Mouse (Mus musculus) kidney, postnatal 14 days (tissue): ENCODE results near the gene Figla.

ENCODE experiments used
- DNase-seq: peaks from one replicate; pipeline ENCODE4 v3.0.0; 2022; ENCODE audit warnings: mixed read lengths

The Figla gene

DNA sequence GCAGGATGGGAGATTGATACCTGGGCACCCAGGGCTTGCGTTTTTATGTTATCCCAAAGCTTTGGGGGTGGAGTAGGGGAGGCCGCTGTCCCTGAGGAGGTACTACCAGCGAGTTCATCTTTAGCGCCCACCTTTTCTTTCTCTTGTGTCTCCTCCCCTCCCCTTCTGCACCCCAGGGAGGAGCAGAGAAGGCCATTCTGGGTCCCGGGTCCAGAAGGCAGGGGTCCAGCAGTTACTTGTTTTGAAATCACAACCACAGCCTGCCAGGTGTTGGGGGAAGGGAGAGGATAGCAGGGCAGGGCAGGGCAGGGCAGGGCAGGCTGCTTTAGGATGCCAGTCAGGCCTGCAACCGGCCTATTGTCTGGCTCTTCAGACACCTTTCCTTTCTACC is 13.3 kb downstream of the Figla start:
- DNase-seq, result no peak

DNA sequence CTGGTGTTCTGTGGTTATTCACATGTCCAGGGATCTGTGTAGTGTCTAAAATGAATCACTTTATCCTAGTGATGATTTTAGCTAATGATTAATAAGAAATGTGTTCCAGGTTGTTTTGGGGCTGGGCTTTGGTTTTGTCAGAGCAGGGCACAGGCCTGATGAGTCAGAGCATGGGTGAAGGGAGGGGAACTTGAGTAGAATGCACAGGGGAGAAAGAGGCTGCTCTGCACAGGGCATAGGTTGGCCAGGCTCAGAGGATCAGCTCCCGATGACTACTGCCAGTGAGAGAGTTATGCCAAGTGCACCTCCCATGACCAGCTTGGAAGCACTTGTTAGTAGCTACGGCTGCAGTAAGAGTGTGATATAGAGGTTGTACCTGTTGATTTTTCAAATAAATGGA is 15.6 kb downstream of the Figla start:
- DNase-seq, result no peak

DNA sequence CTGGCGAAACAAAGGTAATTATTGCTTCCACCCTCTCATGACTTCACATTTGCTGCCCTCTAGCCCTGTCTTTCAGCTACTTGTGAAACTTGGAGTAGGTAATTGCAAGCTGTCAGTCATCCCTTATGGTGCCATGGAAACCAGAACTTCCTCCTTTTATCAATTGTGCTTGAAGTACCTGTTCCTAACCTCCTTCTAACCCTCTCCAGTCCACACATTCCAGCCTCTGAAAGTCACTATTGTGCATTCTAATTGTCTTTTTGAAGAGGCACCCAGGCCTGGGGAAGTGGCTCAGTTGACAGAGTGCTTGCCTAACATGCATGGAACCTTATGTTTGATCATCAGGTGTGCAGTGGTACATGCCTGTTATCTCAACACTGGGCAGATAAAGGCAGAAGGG is 17.7 kb downstream of the Figla start:
- no peak for DNase-seq

DNA sequence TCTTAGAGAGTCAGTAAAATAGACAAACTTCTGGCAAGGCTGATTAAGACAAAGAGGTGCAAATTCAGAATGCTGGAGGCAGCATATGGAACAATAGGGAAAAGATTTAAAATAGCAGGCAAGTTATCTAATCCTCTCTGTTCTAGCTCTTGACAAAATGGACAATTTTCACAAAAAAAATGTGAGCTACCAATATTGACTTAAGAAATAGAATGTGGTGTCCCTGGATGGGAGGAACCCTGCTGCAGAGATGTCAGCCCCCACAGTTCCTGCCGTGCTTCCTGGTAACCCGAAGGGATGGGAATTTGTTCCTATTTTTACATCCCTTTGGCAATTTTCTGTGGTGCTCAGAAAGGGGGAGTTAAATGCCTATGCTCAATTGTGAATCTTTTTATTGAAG is 22.9 kb downstream of the Figla start:
- no peak for DNase-seq

DNA sequence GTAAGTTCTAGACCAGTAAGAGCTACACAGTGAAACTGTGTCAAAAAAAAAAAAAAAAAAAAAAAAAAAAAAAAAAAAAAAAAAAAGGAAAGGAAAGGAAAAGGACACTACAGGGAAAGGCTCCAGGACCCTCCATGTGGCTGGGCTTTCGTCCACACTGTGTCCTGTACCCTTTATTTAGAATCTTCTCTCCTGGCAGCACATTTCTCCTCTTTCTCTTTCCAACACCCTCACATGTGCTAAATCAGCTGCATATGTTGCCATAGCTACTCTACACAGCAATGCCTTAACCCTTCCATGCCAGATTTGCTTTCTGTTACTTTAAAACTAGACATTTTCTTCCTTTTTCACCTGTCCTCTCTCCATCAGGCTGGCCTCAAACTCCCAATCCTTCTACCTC is 24.2 kb downstream of the Figla start:
- no peak for DNase-seq

DNA sequence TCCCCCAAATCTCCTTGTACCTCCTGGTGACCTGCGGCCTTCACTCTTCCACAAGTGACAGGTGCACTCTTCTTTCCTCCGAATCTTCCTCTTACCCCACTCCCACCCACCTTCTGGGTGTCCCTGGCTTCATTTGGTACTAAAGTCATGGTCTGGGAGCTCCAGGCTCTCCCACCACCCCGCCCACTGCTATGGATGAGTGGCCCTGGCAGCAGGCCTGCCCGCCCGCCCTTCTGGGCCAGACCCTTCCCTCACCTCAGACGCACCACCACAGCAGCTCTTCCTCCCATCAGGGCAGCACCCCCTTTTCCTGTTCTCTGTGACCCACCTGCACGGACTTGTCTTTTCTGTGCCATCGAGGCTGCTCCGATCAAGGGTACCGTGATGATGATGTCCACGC is 31.5 kb downstream of the Figla start:
- DNase-seq, result no peak

DNA sequence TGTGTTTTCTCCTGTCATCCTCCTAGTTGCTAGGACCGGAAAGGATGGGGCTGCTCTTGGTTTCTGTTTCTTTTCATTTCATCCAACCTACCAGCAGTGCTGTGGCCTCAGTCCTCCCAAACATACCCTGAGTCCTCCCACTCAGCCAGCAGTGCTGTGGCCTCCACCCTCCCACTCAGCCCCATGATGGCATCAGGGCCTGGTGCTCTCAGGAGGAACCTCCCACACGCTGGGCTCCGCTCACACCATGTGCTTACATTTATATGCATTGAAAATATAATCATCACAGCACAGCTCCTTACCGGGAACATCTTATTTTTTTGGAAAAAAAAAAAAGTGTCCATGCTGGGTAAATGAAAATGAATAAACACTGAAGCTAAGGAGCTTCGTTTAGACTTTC is 32.5 kb downstream of the Figla start:
- no peak for DNase-seq

DNA sequence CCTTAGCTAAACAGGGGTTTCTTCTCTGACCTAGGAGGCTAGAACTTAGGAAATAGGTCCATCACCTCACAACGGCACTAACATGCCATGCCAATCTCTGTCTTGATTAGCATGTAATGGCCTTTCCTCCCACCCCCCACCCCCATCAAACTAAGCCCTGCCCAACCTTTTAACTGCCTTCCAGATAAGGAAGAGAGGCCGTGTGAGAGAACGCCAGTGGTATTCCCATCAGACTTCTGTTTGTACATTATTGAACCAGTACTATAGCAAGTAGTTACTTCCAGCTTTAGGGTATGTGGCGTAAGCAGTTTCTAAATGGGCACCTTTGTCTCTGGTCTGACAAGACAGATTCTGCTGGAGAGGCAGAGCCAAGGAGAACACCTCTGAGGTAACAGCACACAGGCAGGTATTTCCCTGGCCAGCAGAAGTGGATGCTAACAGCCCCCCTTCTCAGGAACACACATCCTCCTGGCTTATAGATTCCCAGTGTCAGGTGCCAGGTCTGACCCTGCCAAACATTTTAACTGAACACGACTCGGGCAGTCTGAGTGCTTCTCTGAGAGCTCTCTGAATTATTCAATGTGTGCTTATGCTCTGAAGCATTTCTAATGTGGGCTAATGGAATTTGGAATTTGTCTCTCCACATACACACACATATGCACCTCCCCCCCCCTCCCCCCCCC is 34.8 kb downstream of the Figla start:
- DNase-seq, result no peak

DNA sequence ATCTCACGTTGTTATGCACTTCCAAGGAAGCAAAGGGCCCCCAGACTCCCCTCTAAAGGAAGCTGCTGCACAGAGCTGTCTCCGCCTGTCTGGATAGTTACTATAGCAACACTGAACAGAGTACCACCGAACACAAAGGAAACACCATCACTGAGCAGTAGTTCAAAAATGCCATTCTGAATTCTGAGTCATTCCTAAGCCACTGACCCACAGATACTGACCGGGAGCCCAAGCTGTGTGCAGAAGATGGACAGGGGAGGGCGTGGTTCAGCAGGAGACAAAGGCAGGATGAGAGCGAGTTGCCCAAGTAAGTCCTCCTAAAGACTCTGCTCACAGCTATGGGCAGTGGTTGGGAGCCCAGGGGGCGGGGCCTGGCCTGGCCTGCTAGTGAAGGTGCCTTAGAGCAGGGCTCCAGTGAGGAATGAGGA is 36.1 kb downstream of the Figla start:
- DNase-seq, result peak; percentile 7

DNA sequence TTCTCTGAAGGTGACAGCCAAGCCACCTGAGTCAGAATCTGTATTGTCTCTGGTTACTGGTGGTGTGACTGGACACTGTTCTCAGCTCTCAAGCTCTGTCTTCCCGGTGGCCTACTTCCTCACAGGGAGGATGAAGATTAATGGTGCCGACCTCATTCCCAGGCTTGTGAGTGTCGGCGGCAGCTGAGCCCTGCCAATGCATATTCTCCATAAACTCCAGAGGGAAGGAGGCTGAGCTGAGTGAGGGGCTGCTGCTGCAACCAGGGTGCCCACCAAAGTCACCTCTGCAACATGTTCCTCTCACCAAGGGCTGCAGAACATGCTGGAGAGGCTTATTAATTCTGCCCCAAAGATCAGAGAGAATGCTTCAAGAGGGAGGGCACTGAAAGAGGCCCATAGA is 36.6 kb downstream of the Figla start:
- no peak for DNase-seq

DNA sequence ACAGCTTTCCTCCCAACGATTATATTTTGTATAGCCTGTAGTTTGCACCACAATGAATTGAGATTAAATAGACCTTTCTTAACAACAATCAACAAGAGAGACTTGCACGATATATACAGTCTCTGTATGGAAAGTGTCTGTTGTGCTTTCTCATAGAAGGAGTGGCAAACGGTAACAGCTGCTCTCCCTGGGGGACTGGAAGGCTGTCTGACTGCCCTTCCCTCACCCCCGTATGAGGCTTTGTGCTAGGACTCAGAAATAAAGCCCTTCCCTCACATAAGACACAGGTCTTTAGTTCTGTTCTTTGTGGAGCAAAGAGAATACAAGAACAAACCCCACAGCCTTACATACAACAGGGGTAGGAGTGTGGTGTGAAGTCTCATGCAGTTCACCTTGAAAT is 37.1 kb downstream of the Figla start:
- DNase-seq, result no peak

DNA sequence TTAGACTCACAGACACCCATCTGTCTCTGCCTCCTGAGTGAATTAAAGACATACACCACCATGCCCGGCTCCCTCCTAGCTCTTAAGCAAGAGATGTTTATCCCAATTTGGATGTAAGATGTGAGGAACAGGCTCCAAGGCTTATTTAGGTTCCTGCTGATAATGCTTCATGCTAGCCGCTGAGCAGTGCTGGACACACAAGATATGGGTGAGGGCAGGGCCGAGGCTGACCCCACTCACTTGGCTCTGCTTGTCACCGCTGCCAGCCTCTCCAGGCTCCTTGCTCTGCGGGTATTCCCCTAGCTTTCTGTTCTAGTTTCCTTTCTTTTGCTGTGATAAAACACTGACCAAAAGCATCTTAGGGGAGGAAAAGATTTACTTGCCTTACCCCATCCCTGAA is 37.6 kb downstream of the Figla start:
- no peak for DNase-seq

DNA sequence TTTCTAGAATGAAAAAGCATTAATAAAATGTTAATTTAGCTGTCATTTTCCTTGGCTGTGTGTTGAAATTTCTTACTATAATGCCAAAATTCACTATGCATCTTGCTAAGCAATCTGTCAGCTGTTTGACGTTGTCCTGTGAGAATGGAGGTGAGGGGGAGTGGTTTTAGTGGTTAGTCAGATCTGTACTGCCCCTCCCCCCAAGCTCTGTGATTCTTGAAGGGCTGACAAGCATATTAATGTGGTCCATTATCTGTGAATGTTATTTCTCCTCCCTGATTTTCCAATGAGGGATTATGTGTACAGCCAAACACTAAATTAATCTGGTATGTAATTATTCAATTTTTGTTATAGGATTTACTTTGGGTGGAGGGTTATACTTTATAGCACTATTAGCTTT is 42.5 kb downstream of the Figla start:
- no peak for DNase-seq

DNA sequence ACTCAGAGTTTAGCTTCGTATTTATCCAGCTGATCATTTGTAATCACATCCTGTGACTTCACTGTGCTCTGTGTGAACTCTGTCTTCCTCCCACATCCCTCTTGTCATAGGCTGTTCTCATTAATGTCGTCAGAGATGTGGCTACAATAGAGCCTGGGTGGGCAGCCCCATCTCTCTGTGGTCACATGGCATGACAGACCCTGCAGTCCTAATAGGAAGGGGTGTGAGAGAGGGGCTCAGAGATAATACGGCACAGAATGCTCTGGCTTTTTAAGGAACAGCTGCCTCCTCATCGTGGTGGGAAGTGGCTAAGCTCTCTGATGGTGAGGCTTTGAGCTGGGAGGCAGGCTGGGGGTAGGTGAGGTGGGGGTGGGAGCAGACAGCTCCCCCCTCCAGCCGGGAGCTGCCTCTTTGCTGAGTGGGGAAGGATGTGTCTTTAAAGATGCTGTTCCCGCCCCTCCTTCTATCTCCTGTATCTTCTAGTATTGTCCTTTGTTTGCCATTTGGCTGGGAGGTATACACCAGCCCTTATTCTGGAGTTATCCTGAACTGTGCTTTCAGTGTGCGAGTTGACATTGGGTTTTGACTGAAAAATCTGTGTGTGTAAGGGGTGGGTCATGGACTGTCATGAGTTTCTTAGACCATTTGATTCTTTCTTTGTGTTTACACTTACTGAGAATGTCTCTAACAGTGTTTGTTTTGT is 43.3 kb downstream of the Figla start:
- no peak for DNase-seq

DNA sequence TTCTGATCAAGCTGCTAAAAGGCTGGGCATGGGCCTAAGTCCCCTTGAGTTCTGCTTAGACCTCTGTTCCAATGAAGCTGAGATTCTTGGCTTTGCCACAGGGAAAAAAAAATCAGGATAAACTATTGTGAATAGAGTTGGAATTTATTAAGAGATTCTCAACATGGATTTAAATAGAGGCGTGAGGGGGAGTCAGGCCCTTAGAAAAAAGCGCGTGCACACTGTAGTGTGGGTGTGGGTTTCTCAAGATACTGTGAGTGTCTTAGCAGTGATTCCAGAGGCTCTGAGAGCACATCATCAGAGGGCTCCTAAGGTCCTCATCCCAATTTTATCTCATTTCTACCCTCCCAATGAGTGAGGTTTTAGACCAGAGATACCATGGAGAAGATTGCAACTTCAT is 44.2 kb downstream of the Figla start:
- no peak for DNase-seq

DNA sequence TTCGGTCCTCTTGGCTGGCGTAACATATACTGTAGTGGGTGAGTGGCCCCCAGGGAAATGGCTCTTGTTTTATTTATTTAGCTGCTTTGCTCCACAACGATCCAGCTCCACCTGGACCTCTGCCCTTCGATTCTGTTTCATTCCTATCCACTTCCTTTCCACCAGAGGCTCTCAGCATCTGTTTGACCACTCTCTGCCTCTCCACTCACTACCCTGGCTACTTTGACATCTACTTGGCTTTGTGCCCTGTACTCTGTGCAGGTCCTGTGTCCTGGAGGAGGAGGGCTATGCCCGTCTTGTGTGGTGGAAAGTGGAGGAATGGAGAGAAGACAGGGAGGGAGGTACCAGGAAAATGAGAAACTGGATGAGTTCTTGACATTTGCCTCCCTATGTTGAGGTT is 46.3 kb downstream of the Figla start:
- DNase-seq, result no peak

DNA sequence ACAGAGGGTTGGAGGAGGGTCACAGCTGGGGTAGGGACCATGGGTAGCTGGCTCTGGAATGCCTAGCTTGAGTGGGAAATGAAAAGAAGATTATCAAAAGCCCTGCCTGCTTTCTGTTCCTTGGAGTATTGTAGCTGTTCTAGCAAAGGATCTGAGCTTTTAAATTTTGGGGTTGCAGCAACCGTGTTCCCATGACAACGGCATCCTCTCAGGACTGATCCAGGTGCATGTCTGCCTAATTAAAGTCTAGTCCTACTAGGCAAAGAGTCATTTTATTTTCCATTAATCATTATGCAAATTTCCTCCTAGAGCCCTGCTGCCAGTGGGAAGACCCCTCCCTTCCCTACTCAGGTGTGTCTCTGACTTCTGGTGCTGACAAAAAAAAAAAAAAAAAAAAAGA is 46.7 kb downstream of the Figla start:
- DNase-seq, result no peak

DNA sequence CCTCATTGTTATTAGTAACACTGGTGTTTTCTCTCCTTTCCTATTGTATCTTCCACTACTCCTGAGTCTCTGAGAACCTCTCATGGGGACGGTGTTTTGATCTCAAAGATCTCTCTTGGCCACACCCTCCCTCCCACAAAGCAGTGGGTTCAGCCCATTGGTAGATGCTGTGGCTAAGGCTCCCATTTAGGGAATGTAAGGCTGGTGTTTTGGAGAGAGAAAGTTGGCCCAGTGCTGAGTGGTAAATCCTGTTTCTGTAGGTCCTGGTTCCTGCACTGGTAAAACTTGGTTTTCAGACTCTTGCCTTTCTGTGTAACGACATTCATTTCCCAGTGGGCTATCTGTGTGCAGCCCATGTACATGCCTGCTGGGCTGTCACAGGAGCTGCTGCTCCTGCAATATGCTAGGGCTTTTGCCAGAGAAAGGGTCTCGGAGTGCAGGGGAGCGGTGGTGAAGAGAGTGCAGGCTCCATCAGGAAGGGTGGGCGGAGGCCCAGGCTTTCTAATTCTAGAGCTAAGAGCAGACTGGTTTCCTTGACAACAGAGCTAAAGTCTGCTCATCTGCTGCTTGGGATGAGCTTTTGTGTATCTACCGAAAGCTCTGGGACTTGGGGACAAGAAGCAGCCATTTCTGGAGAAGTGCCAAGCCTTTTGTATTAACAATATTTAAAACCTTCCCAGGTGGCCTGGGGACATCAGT is 48.5 kb downstream of the Figla start:
- no peak for DNase-seq

DNA sequence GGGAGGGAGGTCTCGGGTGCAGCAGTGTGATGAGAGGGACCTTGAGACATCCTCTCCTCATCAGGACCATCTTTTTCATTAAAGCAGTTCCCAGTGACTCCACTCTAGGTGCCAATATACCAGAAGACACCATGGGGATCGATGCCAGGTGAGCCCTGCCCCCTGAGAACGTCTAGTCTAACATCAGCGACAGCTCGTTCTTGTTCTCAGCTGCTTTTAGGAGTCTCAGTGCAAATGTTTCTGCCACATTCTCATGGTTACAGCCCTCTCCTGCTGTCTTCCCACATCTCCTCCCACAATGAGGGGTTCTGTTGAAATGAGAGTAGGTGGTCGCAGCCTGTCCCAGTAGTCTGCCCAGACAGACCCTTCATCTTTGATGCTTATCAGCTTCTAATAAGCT is 50.8 kb downstream of the Figla start:
- no peak for DNase-seq

DNA sequence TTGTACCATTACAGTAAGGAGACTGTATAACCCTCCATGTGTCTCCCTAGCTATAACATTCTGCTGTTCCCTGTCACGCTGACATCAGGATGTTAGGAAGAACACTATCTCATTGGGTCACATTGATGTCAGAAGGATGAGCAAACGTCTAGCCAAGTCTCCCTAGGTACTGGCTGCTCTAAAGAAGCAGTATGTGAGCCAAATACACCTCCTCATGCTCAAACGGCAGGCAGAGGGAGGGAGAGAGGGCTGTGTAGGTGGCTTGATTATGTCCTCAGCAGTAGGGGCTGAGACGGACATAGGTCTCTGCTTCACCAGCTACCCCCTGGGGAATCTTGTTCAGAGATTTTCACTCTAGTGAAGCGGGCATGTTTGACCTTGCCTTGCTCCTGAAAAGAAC is 51.2 kb downstream of the Figla start:
- no peak for DNase-seq

DNA sequence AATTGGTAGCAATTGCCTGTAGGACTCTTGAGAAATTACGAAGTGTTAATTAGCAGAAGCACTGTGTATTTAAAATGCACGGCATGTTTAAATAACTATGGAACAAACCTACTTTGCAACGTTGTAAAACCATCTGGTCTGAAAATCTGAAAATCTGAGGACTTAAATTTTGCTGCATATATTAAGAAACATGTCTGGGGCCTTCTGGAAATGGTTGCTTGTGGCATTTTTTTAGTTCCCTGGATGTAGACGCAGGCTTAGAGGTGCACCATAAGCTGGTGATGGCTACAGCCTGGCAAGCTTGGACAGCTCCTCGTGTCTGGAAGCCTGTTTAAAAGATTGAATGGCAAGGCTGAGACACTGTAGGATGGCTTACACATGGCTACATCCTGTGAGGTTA is 53.0 kb downstream of the Figla start:
- DNase-seq, result no peak

DNA sequence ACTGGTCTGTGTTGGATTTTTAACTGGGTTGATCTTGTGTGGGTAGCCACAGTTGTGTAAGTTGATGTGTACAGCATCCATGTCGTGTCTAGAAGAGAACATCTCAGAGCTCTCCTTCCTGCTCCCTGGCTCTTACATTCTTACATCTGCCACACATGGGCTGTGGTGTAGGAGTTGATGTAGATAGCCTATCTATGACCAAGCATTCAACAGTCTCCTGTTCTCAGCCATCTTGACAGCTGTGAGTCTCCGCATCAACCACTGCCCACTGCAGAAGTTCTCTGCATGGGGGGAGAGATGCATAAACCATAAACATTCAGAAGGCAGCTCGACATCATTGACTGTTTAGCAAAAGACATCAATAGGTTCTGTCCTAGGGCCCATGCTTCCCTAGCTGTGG is 53.9 kb downstream of the Figla start:
- DNase-seq, result no peak

DNA sequence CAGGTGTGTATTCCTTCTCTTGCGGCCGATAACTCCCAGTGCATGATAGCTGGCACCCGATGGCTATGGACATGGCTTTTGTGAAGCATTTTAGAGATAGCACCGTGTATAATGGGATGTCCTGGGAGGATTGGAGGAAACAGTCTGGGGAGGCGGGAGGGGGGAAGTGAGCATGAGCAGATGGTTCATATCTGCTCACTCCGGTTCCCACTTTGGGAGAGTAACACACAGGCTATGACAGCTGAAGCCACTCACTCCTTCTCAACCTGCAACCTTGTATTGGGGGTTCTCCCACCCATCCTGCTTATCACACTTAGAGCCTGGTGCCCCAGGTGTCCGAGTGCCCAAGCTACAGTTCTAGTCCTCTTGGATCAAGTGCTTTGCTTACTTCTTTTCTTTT is 54.3 kb downstream of the Figla start:
- no peak for DNase-seq
